Mouse (Mus musculus) thymus, adult 18-20 months (tissue): Measurements from ENCODE around the gene T2.

Experiments
- DNase-seq, 2 experiments: peaks; one replicate each; pipeline ENCODE4 v3.0.0; 2022; ENCODE audit warnings: mixed read lengths in 2 of 2

The T2 gene

GRCm38 (mm10) chr17:8420739-8421138 is 64.9 kb downstream of the T2 start:
- no peak for DNase-seq

- no peak for DNase-seq
Observed at GRCm38 (mm10) chr17:8421517-8421916, 65.7 kb downstream of the T2 start.

- no peak for DNase-seq
Observed at GRCm38 (mm10) chr17:8423283-8423682, 67.5 kb downstream of the T2 start.

GRCm38 (mm10) chr17:8429436-8429835 is 73.6 kb downstream of the T2 start:
- DNase-seq, result no peak

GRCm38 (mm10) chr17:8429896-8430295 is 74.1 kb downstream of the T2 start:
- no peak for DNase-seq

- no peak for DNase-seq
Observed at GRCm38 (mm10) chr17:8432179-8432800, 76.5 kb downstream of the T2 start.

- no peak for DNase-seq
Observed at GRCm38 (mm10) chr17:8433121-8433977, 77.6 kb downstream of the T2 start.

- DNase-seq, result no peak
Observed at GRCm38 (mm10) chr17:8433978-8434960, 78.5 kb downstream of the T2 start, which contains the start of gene T. Gene T (plus strand): TSS chr17:8434423.

- no peak for DNase-seq
Observed at GRCm38 (mm10) chr17:8436184-8436583, 80.4 kb downstream of the T2 start.

GRCm38 (mm10) chr17:8444062-8444461 is 88.3 kb downstream of the T2 start:
- no peak for DNase-seq

- DNase-seq, result no peak
Observed at GRCm38 (mm10) chr17:8447676-8448192, 91.9 kb downstream of the T2 start.

- DNase-seq, result no peak
Observed at GRCm38 (mm10) chr17:8448324-8448723, 92.5 kb downstream of the T2 start.

- DNase-seq, result no peak
Observed at GRCm38 (mm10) chr17:8455196-8455595, 99.4 kb downstream of the T2 start.

GRCm38 (mm10) chr17:8455601-8456000 is 99.8 kb downstream of the T2 start:
- DNase-seq, result no peak

GRCm38 (mm10) chr17:8456856-8457460 is 101.2 kb downstream of the T2 start:
- DNase-seq, result no peak

GRCm38 (mm10) chr17:8461568-8461967 is 105.8 kb downstream of the T2 start:
- DNase-seq, result no peak

- no peak for DNase-seq
Observed at GRCm38 (mm10) chr17:8463482-8464128, 107.8 kb downstream of the T2 start.

- no peak for DNase-seq
Observed at GRCm38 (mm10) chr17:8467771-8468170, 112.0 kb downstream of the T2 start.

GRCm38 (mm10) chr17:8468716-8469344 is 113.0 kb downstream of the T2 start:
- DNase-seq, result peak; percentile 26 to 49
